Mouse (Mus musculus): ENCODE measurements around the gene Tmem268.

The Tmem268 gene

GRCm38 (mm10) chr4:63555111-63555510 is 3.5 kb upstream of the Tmem268 start:
- no peak for DNase-seq (ENCODE audit: low spot score)

- no peak for DNase-seq (ENCODE audit: low spot score)
Measured at GRCm38 (mm10) chr4:63556665-63557064, 1.9 kb upstream of the Tmem268 start.

- no peak for DNase-seq (ENCODE audit: low spot score)
Measured at GRCm38 (mm10) chr4:63557124-63558059, 1.2 kb upstream of the Tmem268 start.

GRCm38 (mm10) chr4:63559127-63559697 is 631 bp downstream of the Tmem268 start:
- no peak for DNase-seq (ENCODE audit: low spot score)

GRCm38 (mm10) chr4:63560079-63560478 is 1.5 kb downstream of the Tmem268 start:
- DNase-seq (ENCODE audit: low spot score): no peak

GRCm38 (mm10) chr4:63561861-63562675 is 3.5 kb downstream of the Tmem268 start:
- DNase-seq (ENCODE audit: low spot score): no peak

- DNase-seq (ENCODE audit: low spot score): no peak
Measured at GRCm38 (mm10) chr4:63562742-63563141, 4.2 kb downstream of the Tmem268 start.

- DNase-seq (ENCODE audit: low spot score): no peak
Measured at GRCm38 (mm10) chr4:63567712-63568390, 9.3 kb downstream of the Tmem268 start.

- no peak for DNase-seq (ENCODE audit: low spot score)
Measured at GRCm38 (mm10) chr4:63569322-63569721, 10.7 kb downstream of the Tmem268 start.

GRCm38 (mm10) chr4:63570208-63570781 is 11.7 kb downstream of the Tmem268 start:
- DNase-seq (ENCODE audit: low spot score): no peak

- DNase-seq (ENCODE audit: low spot score): no peak
Measured at GRCm38 (mm10) chr4:63572621-63573020, 14.0 kb downstream of the Tmem268 start.

- DNase-seq (ENCODE audit: low spot score): no peak
Measured at GRCm38 (mm10) chr4:63579649-63580048, 21.1 kb downstream of the Tmem268 start.

- DNase-seq (ENCODE audit: low spot score): no peak
Measured at GRCm38 (mm10) chr4:63580078-63580477, 21.5 kb downstream of the Tmem268 start.

GRCm38 (mm10) chr4:63582580-63582979 is 24.0 kb downstream of the Tmem268 start:
- DNase-seq (ENCODE audit: low spot score): no peak

GRCm38 (mm10) chr4:63585216-63585615 is 26.6 kb downstream of the Tmem268 start:
- no peak for DNase-seq (ENCODE audit: low spot score)

- no peak for DNase-seq (ENCODE audit: low spot score)
Measured at GRCm38 (mm10) chr4:63586240-63586639, 27.7 kb downstream of the Tmem268 start.

GRCm38 (mm10) chr4:63589987-63590386 is 31.4 kb downstream of the Tmem268 start:
- DNase-seq (ENCODE audit: low spot score): no peak

- no peak for DNase-seq (ENCODE audit: low spot score)
Measured at GRCm38 (mm10) chr4:63590538-63590937, 32.0 kb downstream of the Tmem268 start.

GRCm38 (mm10) chr4:63594459-63595110 is 36.0 kb downstream of the Tmem268 start:
- DNase-seq (ENCODE audit: low spot score): no peak

- DNase-seq (ENCODE audit: low spot score): no peak
Measured at GRCm38 (mm10) chr4:63595259-63595658, 36.7 kb downstream of the Tmem268 start.

- DNase-seq (ENCODE audit: low spot score): no peak
Measured at GRCm38 (mm10) chr4:63596010-63596409, 37.4 kb downstream of the Tmem268 start.

All from testis, postnatal 14 days (tissue).